Mouse (Mus musculus): ENCODE measurements at regions not wholly inside any gene's neighbourhood (a gene's known extent, or its start where the extent isn't known, plus 50 kb on each side); places are given as distances from the start of the nearest gene placed in this dataset.
A peak's percentile ranks its signal among the peaks of the same experiment; 100 is the strongest.

GRCm38 (mm10) chr7:40441786-40442185, 456.3 kb upstream of the Vstm2b start:
- Histone ChIP-seq H3K9ac (no peak overlapping the region), H3K4me1 (ENCODE audit: insufficient read depth) (no peaks in the 10 kb centered on the region), H3K4me2 (ENCODE audit: low read depth) (no peak overlapping the region), H3K4me3 (ENCODE audit: low read depth, low read length) (no peak overlapping the region), H3K36me3 (ENCODE audit: insufficient read depth) (no peaks in the 10 kb centered on the region), H3K9me3 (ENCODE audit: low read length) (no peaks in the 10 kb centered on the region), H3K27me3 (ENCODE audit: insufficient read depth, low read length) (no peaks in the 10 kb centered on the region), H3K27ac (ENCODE audit: low read depth, low read length) (no peak overlapping the region)
- DNase-seq = no peak
- ATAC-seq = no peak
- 87% methylated on average over 3 of the region's 3 CpGs for WGBS
- TF ChIP-seq CTCF (IDR thresholded peaks at IDR 0.05; ENCODE audit: low read depth) = no peak

GRCm38 (mm10) chr7:40466382-40466781, 431.7 kb upstream of the Vstm2b start:
- Histone ChIP-seq H3K9me3 (ENCODE audit: low read length) (no peaks in the 10 kb centered on the region), H3K27me3 (ENCODE audit: insufficient read depth, low read length) (no peaks in the 10 kb centered on the region), H3K4me2 (ENCODE audit: low read depth) (no peak overlapping the region), H3K4me1 (ENCODE audit: insufficient read depth) (no peaks in the 10 kb centered on the region), H3K27ac (ENCODE audit: low read depth, low read length) (no peak overlapping the region), H3K4me3 (ENCODE audit: low read depth, low read length) (no peak overlapping the region), H3K36me3 (ENCODE audit: insufficient read depth) (no peaks in the 10 kb centered on the region), H3K9ac (no peak overlapping the region)
- TF ChIP-seq CTCF (IDR thresholded peaks at IDR 0.05; ENCODE audit: low read depth) = no peak
- DNase-seq (no peak), ATAC-seq (no peak)
- 89% methylated on average over 5 of the region's 5 CpGs for WGBS

- Histone ChIP-seq H3K4me3 (ENCODE audit: low read depth, low read length) (no peak overlapping the region), H3K4me1 (ENCODE audit: insufficient read depth) (no peaks in the 10 kb centered on the region), H3K36me3 (ENCODE audit: insufficient read depth) (no peaks in the 10 kb centered on the region), H3K27me3 (ENCODE audit: insufficient read depth, low read length) (no peaks in the 10 kb centered on the region), H3K4me2 (ENCODE audit: low read depth) (no peak overlapping the region), H3K9me3 (ENCODE audit: low read length) (no peaks in the 10 kb centered on the region), H3K27ac (ENCODE audit: low read depth, low read length) (no peak overlapping the region), H3K9ac (no peak overlapping the region)
- ATAC-seq (no peak), DNase-seq (no peak)
- no peak for TF ChIP-seq CTCF (IDR thresholded peaks at IDR 0.05; ENCODE audit: low read depth)
Observed at GRCm38 (mm10) chr7:40487256-40487655, 410.9 kb upstream of the Vstm2b start.

- no peaks in the 10 kb centered on the region for H3K4me1 ChIP-seq (ENCODE audit: insufficient read depth)
- ATAC-seq (peak; percentile 90), DNase-seq (peak; percentile 41)
- no peak overlapping the region for H3K27ac ChIP-seq (ENCODE audit: low read depth, low read length)
- no peak overlapping the region for H3K4me2 ChIP-seq (ENCODE audit: low read depth)
- WGBS = 76% methylated on average over 7 of the region's 7 CpGs
- no peak for TF ChIP-seq CTCF (IDR thresholded peaks at IDR 0.05; ENCODE audit: low read depth)
- H3K4me3 ChIP-seq (ENCODE audit: low read depth, low read length) = no peak overlapping the region
- no peaks in the 10 kb centered on the region for H3K9me3 ChIP-seq (ENCODE audit: low read length)
- H3K36me3 ChIP-seq (ENCODE audit: insufficient read depth) = no peaks in the 10 kb centered on the region
- no peaks in the 10 kb centered on the region for H3K27me3 ChIP-seq (ENCODE audit: insufficient read depth, low read length)
- H3K9ac ChIP-seq = no peak overlapping the region
Observed at GRCm38 (mm10) chr7:40522703-40523267, 375.3 kb upstream of the Vstm2b start.

GRCm38 (mm10) chr7:40536601-40537000, 361.5 kb upstream of the Vstm2b start:
- H3K9me3 ChIP-seq (ENCODE audit: low read length) = no peaks in the 10 kb centered on the region
- H3K9ac ChIP-seq = no peak overlapping the region
- H3K4me3 ChIP-seq (ENCODE audit: low read depth, low read length) = no peak overlapping the region
- peak; percentile 51 for ATAC-seq
- no peak overlapping the region for H3K4me2 ChIP-seq (ENCODE audit: low read depth)
- TF ChIP-seq CTCF (IDR thresholded peaks at IDR 0.05; ENCODE audit: low read depth) = no peak
- H3K27me3 ChIP-seq (ENCODE audit: insufficient read depth, low read length) = no peaks in the 10 kb centered on the region
- DNase-seq = peak; percentile 27
- H3K27ac ChIP-seq (ENCODE audit: low read depth, low read length) = no peak overlapping the region
- no peaks in the 10 kb centered on the region for H3K4me1 ChIP-seq (ENCODE audit: insufficient read depth)
- 42% methylated on average over 3 of the region's 3 CpGs for WGBS
- no peaks in the 10 kb centered on the region for H3K36me3 ChIP-seq (ENCODE audit: insufficient read depth)

GRCm38 (mm10) chr7:40537621-40538020, 360.5 kb upstream of the Vstm2b start:
- WGBS = 73% methylated on average over 3 of the region's 3 CpGs

GRCm38 (mm10) chr7:40539789-40540188, 358.3 kb upstream of the Vstm2b start:
- no peaks in the 10 kb centered on the region for H3K9me3 ChIP-seq (ENCODE audit: low read length)
- no peak overlapping the region for H3K4me2 ChIP-seq (ENCODE audit: low read depth)
- ATAC-seq (0 out of 2 replicates have a peak, but pooled peaks have one; percentile 3), DNase-seq (no peak)
- H3K27me3 ChIP-seq (ENCODE audit: insufficient read depth, low read length) = no peaks in the 10 kb centered on the region
- no peak overlapping the region for H3K4me3 ChIP-seq (ENCODE audit: low read depth, low read length)
- no peak overlapping the region for H3K27ac ChIP-seq (ENCODE audit: low read depth, low read length)
- WGBS = 51% methylated on average over 5 of the region's 5 CpGs
- H3K9ac ChIP-seq = no peak overlapping the region
- no peaks in the 10 kb centered on the region for H3K36me3 ChIP-seq (ENCODE audit: insufficient read depth)
- TF ChIP-seq CTCF (IDR thresholded peaks at IDR 0.05; ENCODE audit: low read depth) = no peak
- no peaks in the 10 kb centered on the region for H3K4me1 ChIP-seq (ENCODE audit: insufficient read depth)

More at GRCm38 (mm10) chr7:40537621-40538020, 360.5 kb upstream of the Vstm2b start:
- Histone ChIP-seq H3K4me2 (ENCODE audit: low read depth) (no peak overlapping the region), H3K9me3 (ENCODE audit: low read length) (no peaks in the 10 kb centered on the region), H3K9ac (no peak overlapping the region), H3K4me1 (ENCODE audit: insufficient read depth) (no peaks in the 10 kb centered on the region), H3K4me3 (ENCODE audit: low read depth, low read length) (no peak overlapping the region), H3K27me3 (ENCODE audit: insufficient read depth, low read length) (no peaks in the 10 kb centered on the region), H3K27ac (ENCODE audit: low read depth, low read length) (no peak overlapping the region), H3K36me3 (ENCODE audit: insufficient read depth) (no peaks in the 10 kb centered on the region)
- ATAC-seq = no peak
- no peak for TF ChIP-seq CTCF (IDR thresholded peaks at IDR 0.05; ENCODE audit: low read depth)
- DNase-seq = no peak
